Mouse (Mus musculus): ENCODE results near the gene Insyn1. TPM values are rescaled to one million over a fixed set of nuclear protein-coding genes. Genes with fewer than 3 reads are reported as not detected.

Insyn1 gene
- polyA plus RNA-seq, 1 experiment = not detected

DNA sequence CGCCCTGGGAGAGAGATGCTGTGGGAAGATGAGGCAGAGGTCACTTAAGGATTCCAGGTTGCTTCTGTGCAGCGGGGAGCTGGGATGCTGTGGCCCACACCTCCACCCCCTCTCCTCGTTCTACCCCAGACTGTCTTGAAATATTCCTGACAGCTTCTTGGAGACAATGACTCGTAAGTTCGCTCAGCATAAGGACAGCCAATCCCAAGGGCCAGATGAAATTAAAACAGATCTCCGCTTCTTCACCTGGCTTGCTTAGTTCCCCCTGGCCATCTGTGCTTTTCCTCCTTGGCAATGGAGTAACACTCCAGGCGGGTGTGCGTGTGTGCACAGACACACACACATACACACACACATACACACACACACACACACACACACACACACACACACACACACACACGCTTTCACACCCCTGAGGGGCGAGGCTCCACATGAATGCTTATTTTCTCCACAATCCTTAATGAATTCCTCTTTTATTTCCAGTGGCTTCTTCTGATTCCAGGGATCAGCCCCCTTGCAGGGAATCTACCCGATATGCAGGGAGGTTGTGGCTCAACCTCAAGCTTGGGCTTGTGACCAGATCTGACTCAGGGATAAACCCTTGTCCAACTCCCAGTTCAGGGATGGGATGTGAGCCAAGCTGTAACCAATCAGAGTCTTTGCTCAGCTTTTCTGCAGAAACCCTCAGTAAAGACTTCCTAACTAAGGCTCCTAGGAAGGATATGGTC, 58.4 kb downstream of the Insyn1 start:
- 72% methylated on average over 11 of the region's 11 CpGs for WGBS
- no peak overlapping the region for H3K4me3 ChIP-seq (replicated peaks; ENCODE audit: control insufficient read depth, low read depth, low read length)
- H3K4me1 ChIP-seq (ENCODE audit: control insufficient read depth, insufficient read depth, low read length) = no peaks in the 10 kb centered on the region
- H3K27ac ChIP-seq (ENCODE audit: control insufficient read depth, insufficient read depth, low read depth, low read length, poor library complexity) = no peak overlapping the region
- TF ChIP-seq CTCF (IDR thresholded peaks at IDR 0.05; ENCODE audit: control insufficient read depth, insufficient read depth, low read length) (no peak), POLR2A (IDR thresholded peaks at IDR 0.05; ENCODE audit: borderline replicate concordance, control insufficient read depth, low read depth, low read length) (no peak)

- WGBS = 21% methylated on average over 4 of the region's 4 CpGs
- Histone ChIP-seq H3K27ac (ENCODE audit: control insufficient read depth, insufficient read depth, low read depth, low read length, poor library complexity) (no peak overlapping the region), H3K4me3 (replicated peaks; ENCODE audit: control insufficient read depth, low read depth, low read length) (no peak overlapping the region), H3K4me1 (ENCODE audit: control insufficient read depth, insufficient read depth, low read length) (no peaks in the 10 kb centered on the region)
- no peak for TF ChIP-seq POLR2A (IDR thresholded peaks at IDR 0.05; ENCODE audit: borderline replicate concordance, control insufficient read depth, low read depth, low read length)
- TF ChIP-seq CTCF (IDR thresholded peaks at IDR 0.05; ENCODE audit: control insufficient read depth, insufficient read depth, low read length) = no peak
Observed at GRCm38 (mm10) chr9:58548897-58549296, 60.5 kb downstream of the Insyn1 start.

Other genes starting within 250 kb of the Insyn1 start
- gene Pml, start 238.8 kb upstream of the Insyn1 start, polyA plus RNA-seq (2011; ENCODE audit: insufficient read depth, insufficient read length, low replicate concordance, missing spikeins) = 48.3 and 92.4 TPM in 2 replicates
- gene Stoml1, start 235.4 kb upstream of the Insyn1 start, polyA plus RNA-seq (2011; ENCODE audit: insufficient read depth, insufficient read length, low replicate concordance, missing spikeins) = 14.4 and 24.5 TPM in 2 replicates
- 4.0 and 5.2 TPM in 2 replicates for gene Loxl1, start 175.4 kb upstream of the Insyn1 start, polyA plus RNA-seq (2011; ENCODE audit: insufficient read depth, insufficient read length, low replicate concordance, missing spikeins)
- gene Tbc1d21, start 118.1 kb upstream of the Insyn1 start, polyA plus RNA-seq (2011; ENCODE audit: insufficient read depth, insufficient read length, low replicate concordance, missing spikeins) = not detected in 2 replicates
- 0.88 and 5.0 TPM in 2 replicates for gene Cd276, start 66.8 kb downstream of the Insyn1 start, polyA plus RNA-seq (2011; ENCODE audit: insufficient read depth, insufficient read length, low replicate concordance, missing spikeins)
- gene Nptn, start 93.6 kb downstream of the Insyn1 start, polyA plus RNA-seq (2011; ENCODE audit: insufficient read depth, insufficient read length, low replicate concordance, missing spikeins) = 47.4 and 86.9 TPM in 2 replicates